Mouse (Mus musculus) ES-Bruce4 (cell line): ENCODE data around the gene Ap5m1.

Source experiments
- CTCF ChIP-seq: IDR thresholded peaks from one replicate; pipeline ENCODE4 v1.8.1; 2011; ENCODE audit warnings: low read depth, low read length
- EP300 ChIP-seq: IDR thresholded peaks from 2 replicates; pipeline ENCODE4 v1.6.1; 2011; ENCODE audit warnings: low read depth, low read length; ENCODE audit not compliant: insufficient read depth
- POLR2A ChIP-seq: IDR thresholded peaks from one replicate; pipeline ENCODE4 v1.8.1; 2011; ENCODE audit warnings: low read length; ENCODE audit not compliant: insufficient read depth

- no peak for TF ChIP-seq CTCF
- TF ChIP-seq POLR2A = no peak
- TF ChIP-seq EP300 = no peak
Measured at GRCm38 (mm10) chr14:49140756-49141155, 74.9 kb downstream of the Ap5m1 start.
